Mouse (Mus musculus) brain, adult 2 months (tissue): Measurements from ENCODE around the gene Ablim1.

Experiments
- DNase-seq: peaks from one replicate; pipeline ENCODE4 v3.0.0; 2011; ENCODE audit warnings: low read depth, low spot score

Ablim1 gene

DNA sequence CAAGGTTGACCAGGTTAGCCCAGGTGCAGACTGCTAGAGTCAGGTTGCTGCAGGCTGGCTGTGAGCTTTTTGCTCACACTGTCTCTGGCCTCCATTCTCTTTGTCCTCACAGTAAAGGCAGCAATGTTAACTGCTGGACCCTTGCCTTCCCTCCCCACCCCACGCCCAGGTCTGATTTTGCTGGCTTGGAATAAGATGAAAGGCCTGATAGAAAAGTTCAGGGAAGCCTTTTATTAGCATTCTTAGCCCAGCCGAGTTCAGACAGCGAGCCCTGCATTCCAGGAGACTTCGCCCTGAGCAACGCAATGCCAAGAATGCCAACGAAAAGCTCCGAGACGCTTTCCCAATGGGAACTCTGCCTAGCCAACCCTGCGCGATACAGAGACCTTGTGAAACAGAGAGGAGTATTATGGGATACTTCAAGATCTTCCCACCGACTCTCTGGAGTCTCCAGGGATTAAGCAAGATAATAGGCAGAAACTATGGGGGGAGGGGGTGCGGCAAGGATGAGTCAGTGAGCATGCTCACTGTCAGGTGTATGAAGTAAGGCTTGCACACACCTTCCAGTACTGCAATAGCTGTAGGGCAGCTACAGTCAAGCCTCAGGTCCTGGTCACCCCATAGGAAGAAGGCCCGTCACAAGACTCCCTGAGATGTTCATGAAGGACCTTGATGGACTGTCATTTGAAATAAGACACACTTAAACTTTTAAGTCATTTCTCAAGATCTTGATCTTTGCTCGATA is 324.2 kb downstream of the Ablim1 start:
- DNase-seq, result no peak

- peak; percentile 61 for DNase-seq
Observed at GRCm38 (mm10) chr19:56989171-56989570, 325.5 kb downstream of the Ablim1 start.

DNA sequence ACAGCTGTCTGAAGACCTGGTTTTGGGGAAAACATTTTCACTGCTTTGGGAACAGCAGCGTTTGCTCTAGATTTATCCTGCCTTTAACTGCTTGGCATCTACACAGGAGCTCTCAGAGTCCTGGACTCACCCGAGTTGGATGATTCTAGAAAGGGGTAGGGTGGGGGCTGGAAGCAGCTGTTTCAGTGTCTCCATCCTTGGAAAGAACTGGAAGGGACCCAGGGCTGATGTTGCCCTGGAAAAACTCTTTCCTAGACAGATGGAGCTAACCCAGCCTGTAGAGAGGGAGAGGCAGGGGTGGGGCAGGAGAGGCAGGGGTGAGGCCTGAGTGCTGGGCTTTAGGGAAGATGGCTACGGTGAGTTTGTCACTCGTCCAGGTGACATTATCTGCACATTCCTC is 330.5 kb downstream of the Ablim1 start:
- peak; percentile 52 for DNase-seq

- no peak for DNase-seq
Observed at GRCm38 (mm10) chr19:56983757-56984156, 331.0 kb downstream of the Ablim1 start.
